Mouse (Mus musculus) liver, embryonic 12.5 days (tissue): Measurements from ENCODE around the gene Fxyd5. TPM values are rescaled to one million over a fixed set of nuclear protein-coding genes. Genes with fewer than 3 reads are reported as not detected.

Source experiments
- ATAC-seq: fragments of 200-750 bp; cut with Nextera tagmentation; 2 replicates; pipeline ENCODE4 v1.8.0; 2017; ENCODE audit warnings: moderate number of reproducible peaks, mild to moderate bottlenecking, moderate library complexity
- H3K27ac ChIP-seq: fragments of 300-500 bp; sonication (generic); 2 replicates; pipeline ENCODE4 v1.5.1; 2016; ENCODE audit warnings: mild to moderate bottlenecking
- H3K27me3 ChIP-seq: fragments of 300-500 bp; sonication (generic); replicated peaks from 2 replicates; pipeline ENCODE4 v1.6.1; 2016; ENCODE audit warnings: mild to moderate bottlenecking, moderate library complexity
- H3K36me3 ChIP-seq: fragments of 300-500 bp; sonication (generic); 2 replicates; pipeline ENCODE4 v1.6.1; 2016; ENCODE audit warnings: mild to moderate bottlenecking, moderate library complexity
- H3K4me1 ChIP-seq: fragments of 300-500 bp; sonication (generic); 2 replicates; pipeline ENCODE4 v1.6.1; 2016
- H3K4me2 ChIP-seq: fragments of 300-500 bp; sonication (generic); 2 replicates; pipeline ENCODE4 v1.6.1; 2016; ENCODE audit warnings: mild to moderate bottlenecking, moderate library complexity
- H3K4me3 ChIP-seq: fragments of 300-500 bp; sonication (generic); 2 replicates; pipeline ENCODE4 v1.5.1; 2016; ENCODE audit warnings: mild to moderate bottlenecking, moderate library complexity
- H3K9ac ChIP-seq: fragments of 300-500 bp; sonication (generic); 2 replicates; pipeline ENCODE4 v1.6.1; 2016; ENCODE audit warnings: mild to moderate bottlenecking, moderate library complexity
- H3K9me3 ChIP-seq: fragments of 300-500 bp; sonication (generic); replicated peaks from 2 replicates; pipeline ENCODE4 v1.6.1; 2016; ENCODE audit warnings: mild to moderate bottlenecking, moderate library complexity
- WGBS: fragments of 180-500 bp; shearing (Covaris S2); methylation state at CpG from one replicate; pipeline ENCODE4 v1.1.7; 2016; ENCODE audit not compliant: insufficient replicate concordance; 5-methylcytosine and 5-hydroxymethylcytosine counted together
- polyA plus RNA-seq: library from polyadenylated mRNA; unstranded; fragments of >200 nt; fragmentation: Nextera tagmentation; extraction: Ambion mirVana; gene quantifications from 2 replicates; pipeline ENCODE4 v1.2.1, GENCODE M21; 2016

Fxyd5 gene
- polyA plus RNA-seq, 1 experiment from 2014 or later, result 22.3 TPM

DNA sequence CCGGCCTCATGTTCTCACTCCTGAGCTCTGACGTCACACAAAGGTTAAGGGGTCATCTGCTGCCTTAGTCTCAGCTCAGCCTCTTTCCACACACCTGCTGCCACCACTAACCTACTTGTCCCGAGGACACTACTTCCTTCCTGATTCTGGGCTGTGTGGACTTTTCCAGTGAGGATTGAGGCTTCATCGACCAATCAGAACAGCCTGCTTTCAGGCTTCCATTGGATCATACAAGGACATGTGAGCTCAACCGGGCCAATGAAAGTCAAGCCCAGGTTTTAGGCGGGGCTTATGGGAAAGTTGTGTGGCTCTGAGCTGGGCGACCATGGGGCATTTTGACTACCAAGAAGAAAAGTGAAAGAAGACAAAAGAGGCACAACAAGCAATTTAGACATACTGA lies 5.4 kb downstream of the Fxyd5 start:
- no peak overlapping the region for H3K27ac ChIP-seq
- no peaks in the 10 kb centered on the region for H3K9me3 ChIP-seq
- no peak overlapping the region for H3K4me2 ChIP-seq
- H3K27me3 ChIP-seq, result peaks cover 25% of the 10 kb centered on the region
- H3K4me1 ChIP-seq, result peaks cover 31% of the 10 kb centered on the region
- no peaks in the 10 kb centered on the region for H3K36me3 ChIP-seq
- ATAC-seq, result no peak
- no peak overlapping the region for H3K4me3 ChIP-seq
- WGBS, result 57% methylated on average over 7 of the region's 7 CpGs
- H3K9ac ChIP-seq, result no peak overlapping the region

DNA sequence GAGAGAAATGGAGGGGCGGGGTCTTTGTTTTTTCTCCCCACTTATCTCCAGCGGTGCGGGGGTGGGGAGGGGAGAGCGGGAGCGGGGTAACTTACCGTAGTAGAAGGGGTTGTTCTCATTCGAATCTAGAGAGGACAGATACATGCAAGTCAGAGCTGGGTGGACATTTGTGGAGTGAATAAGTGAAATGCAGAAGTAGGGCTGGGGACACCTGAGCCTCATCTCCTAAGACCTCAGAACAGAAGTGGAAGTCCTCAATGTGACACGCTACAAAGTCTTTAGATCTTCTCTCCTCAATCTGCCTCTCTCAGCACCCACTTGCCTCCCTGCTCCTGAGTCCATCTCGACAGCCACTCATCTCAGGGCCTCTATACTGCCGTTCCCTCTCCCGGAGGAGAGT lies 7.0 kb downstream of the Fxyd5 start:
- H3K9ac ChIP-seq, result no peak overlapping the region
- H3K36me3 ChIP-seq, result no peaks in the 10 kb centered on the region
- peaks cover 9% of the 10 kb centered on the region for H3K27me3 ChIP-seq
- H3K4me1 ChIP-seq, result peaks cover 25% of the 10 kb centered on the region
- no peak overlapping the region for H3K4me3 ChIP-seq
- H3K27ac ChIP-seq, result no peak overlapping the region
- WGBS, result 65% methylated on average over 11 of the region's 11 CpGs
- ATAC-seq, result no peak
- H3K4me2 ChIP-seq, result no peak overlapping the region
- H3K9me3 ChIP-seq, result no peaks in the 10 kb centered on the region

DNA sequence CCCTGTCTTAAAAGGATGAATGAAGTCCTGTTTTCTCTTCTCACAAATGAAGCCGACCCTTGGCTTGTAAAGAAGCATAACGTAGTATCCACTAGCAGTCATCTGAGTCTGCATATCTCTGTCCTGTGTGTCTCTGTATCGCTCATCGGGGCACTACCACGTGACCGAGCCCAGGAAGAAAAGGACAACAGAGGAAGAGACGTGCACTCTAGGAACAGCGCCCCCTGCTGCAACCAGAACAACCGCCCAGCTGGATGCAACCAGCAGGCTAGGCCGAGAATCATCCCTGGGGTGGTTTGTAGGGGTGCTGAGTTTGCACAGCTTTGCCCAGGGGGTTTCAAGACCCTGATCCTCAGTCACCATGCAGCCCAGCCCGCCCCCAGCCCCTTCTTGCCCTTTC lies 7.5 kb downstream of the Fxyd5 start:
- Histone ChIP-seq H3K4me1 (peaks cover 25% of the 10 kb centered on the region), H3K9me3 (no peaks in the 10 kb centered on the region), H3K9ac (no peak overlapping the region), H3K4me3 (no peak overlapping the region), H3K27me3 (0 out of 2 replicates have a peak, but pooled peaks cover 5% of the 10 kb centered on the region), H3K27ac (no peak overlapping the region), H3K4me2 (no peak overlapping the region), H3K36me3 (no peaks in the 10 kb centered on the region)
- WGBS, result 46% methylated on average over 11 of the region's 11 CpGs
- ATAC-seq, result no peak; the same call in 1 of the 2 replicates

DNA sequence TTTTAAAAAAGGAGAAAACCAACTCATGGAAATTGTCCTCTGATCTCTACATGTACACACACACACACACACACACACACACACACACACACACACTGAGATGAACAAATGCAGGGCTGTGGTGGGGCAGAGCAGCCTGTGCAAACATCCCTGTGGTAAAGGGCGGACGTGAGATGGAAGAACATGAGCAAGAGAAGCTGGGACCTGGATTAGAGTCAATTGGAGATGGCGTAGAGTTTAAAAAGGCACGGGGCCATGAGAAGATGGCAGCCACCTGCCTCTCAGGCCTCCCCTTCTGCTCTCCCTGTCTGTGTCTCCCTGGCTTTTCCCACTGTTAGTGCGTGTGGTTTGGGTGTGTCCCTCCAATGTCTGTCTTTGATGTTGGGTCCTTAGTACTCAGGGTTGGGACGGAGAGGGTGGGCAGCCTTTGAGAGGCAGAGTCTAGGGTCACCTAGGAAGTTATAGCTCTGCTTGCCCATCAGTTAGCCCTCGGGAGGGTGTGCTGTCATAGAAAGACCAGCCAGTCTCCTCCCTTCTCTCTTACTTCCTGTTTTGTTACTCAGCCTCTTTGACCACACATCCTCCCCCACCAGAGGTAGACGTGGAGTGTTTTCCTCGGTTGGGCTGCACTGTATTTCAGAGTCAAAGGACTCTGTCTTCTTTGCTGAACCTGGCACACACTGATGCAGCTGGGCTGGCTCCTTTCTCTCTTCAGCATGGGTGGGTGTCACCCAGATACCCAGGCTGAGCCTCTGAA lies 8.7 kb downstream of the Fxyd5 start:
- peak; percentile 36; the same call in 1 of the 2 replicates for ATAC-seq
- Histone ChIP-seq H3K4me1 (peaks cover 25% of the 10 kb centered on the region), H3K36me3 (no peaks in the 10 kb centered on the region), H3K4me2 (no peak overlapping the region), H3K27me3 (no peaks in the 10 kb centered on the region), H3K4me3 (no peak overlapping the region), H3K9me3 (no peaks in the 10 kb centered on the region), H3K9ac (no peak overlapping the region), H3K27ac (peak overlapping the region; percentile 25; the same call in 1 of the 2 replicates)
- WGBS, result 32% methylated on average over 9 of the region's 9 CpGs

DNA sequence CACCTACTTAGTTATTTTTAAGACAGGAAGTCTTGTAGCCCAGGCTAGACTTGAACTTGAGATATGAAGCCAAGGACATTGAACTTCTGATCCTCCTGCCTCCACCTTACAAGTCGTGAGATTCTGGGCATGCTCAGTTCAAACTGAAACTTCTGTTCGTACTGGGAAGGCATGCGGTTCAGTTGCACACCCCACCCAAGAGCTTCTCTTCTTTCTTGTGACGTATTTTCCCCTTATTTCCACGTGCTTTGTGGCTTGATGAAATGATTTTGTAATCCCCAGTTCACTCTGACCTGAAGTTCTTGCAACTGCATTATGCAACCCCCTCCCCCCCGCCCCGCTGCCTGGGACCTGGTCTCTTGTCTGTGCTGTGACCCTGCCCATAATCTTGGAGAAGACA lies 10.6 kb downstream of the Fxyd5 start:
- H3K36me3 ChIP-seq, result no peaks in the 10 kb centered on the region
- no peaks in the 10 kb centered on the region for H3K9me3 ChIP-seq
- 47% methylated on average over 7 of the region's 7 CpGs for WGBS
- H3K9ac ChIP-seq, result no peak overlapping the region
- H3K4me3 ChIP-seq, result no peak overlapping the region
- no peaks in the 10 kb centered on the region for H3K27me3 ChIP-seq
- H3K4me1 ChIP-seq, result peaks cover 25% of the 10 kb centered on the region
- H3K27ac ChIP-seq, result no peak overlapping the region
- no peak for ATAC-seq
- H3K4me2 ChIP-seq, result no peak overlapping the region

DNA sequence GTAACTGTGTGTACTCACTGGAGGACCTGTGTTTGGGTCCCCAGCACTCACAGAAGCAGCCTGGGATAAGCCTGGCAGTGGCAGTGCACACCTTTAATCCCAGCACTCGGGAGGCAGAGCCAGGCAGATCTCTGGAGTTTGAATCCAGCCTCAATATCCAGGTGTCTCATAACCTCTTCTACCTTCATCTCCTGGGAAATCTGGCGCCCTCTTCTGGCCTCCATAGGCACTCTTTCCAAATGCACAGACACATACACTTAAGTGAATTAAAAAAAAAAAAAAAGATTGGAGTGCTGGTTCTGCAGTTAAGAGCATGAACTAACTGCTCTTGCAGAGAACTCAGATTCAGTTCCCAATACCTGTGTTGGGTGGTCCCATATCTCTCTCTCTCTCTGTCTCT lies 11.6 kb downstream of the Fxyd5 start:
- no peak for ATAC-seq
- peaks cover 25% of the 10 kb centered on the region for H3K4me1 ChIP-seq

DNA sequence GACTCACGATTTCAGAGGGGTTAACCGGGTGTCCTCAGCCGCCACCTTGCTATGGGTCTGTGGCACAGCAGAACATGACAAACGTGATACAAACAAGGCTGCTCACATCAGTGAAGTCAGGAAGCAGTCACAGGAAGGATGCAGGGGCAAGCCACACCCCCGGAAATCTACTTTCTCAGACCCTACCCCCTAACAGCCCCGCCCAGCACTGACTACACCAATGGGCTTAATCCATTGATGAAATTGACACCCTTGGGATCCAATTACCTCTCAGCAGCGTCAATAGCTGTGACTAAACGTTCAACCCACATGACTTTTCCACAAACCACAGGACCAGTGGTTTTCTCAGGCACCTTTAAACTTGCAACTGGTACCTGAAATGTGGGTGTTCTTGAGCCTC lies 13.7 kb downstream of the Fxyd5 start:
- 54% methylated on average over 8 of the region's 8 CpGs for WGBS
- Histone ChIP-seq H3K36me3 (no peaks in the 10 kb centered on the region), H3K4me1 (peaks cover 9% of the 10 kb centered on the region; the same call in 1 of the 2 replicates), H3K4me3 (no peak overlapping the region), H3K27ac (no peak overlapping the region), H3K4me2 (no peak overlapping the region), H3K9ac (no peak overlapping the region), H3K27me3 (no peaks in the 10 kb centered on the region), H3K9me3 (no peaks in the 10 kb centered on the region)
- ATAC-seq, result no peak

More for the DNA sequence above, 11.6 kb downstream of the Fxyd5 start:
- Histone ChIP-seq H3K27me3 (no peaks in the 10 kb centered on the region), H3K9ac (no peak overlapping the region), H3K4me2 (no peak overlapping the region), H3K9me3 (no peaks in the 10 kb centered on the region), H3K4me3 (no peak overlapping the region), H3K27ac (no peak overlapping the region), H3K36me3 (no peaks in the 10 kb centered on the region)
- 49% methylated on average over 2 of the region's 2 CpGs for WGBS

DNA sequence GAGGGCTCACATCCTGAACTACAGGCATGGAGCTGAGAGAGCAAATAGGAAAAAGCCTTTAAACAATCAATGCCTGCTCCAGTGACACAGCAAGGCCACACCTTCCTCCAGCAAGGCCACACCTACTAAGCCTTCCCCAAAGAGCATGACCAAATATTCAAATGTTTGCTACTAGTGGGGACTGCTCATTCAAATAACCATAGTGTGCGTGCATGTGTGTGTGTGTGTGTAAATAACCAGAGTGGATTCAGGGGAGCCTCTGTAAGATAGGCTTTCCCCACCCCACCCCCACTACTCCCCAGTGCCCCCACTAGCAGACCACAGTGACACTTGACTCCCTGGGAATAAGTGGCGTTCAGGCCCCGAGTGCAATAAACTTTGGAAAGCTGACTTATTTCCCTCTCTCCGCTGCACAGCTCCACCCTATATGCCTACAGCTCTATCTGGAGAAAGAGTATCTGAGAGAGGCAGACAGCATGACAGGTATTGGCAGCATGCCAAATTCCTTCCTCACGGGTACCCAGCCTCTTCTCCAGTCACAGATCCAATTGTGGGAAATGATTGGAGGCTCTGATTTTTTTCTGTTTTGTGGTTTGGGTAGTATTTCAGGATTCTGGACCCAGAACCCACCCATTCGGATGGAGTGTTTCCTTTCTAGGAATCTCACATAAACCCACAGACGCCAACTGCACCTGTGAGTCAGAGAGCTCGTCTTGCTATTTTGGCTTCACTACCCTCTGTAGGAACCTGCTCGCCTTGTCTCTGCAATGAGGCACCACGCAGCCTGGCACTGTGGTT lies 25.0 kb downstream of the Fxyd5 start:
- ATAC-seq, result 0 out of 2 replicates have a peak, but pooled peaks have one; percentile 42
- no peak overlapping the region for H3K4me3 ChIP-seq
- no peak overlapping the region for H3K4me2 ChIP-seq

DNA sequence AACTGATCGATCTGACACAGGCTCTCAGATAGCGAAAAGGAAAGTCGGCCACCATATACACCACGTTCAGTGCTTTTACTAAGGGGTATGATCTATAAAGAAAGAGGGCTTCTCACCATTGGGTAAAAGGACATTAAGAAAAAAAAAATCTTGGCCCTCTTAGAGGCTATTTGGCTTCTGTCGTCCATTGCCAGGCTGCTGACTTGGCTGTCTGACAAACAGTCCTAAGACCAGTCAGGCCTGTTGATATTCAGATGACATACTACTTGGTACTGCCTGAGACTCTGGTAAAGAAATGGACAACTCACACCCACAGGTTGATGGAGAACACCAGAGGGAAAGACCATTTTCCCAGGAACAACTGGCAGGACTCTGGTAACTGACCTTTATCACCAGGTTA lies 29.3 kb downstream of the Fxyd5 start:
- no peaks in the 10 kb centered on the region for H3K9me3 ChIP-seq
- H3K4me2 ChIP-seq, result no peak overlapping the region
- no peak overlapping the region for H3K27ac ChIP-seq
- no peak for ATAC-seq
- no peaks in the 10 kb centered on the region for H3K27me3 ChIP-seq
- peaks cover 14% of the 10 kb centered on the region; the same call in 1 of the 2 replicates for H3K4me1 ChIP-seq
- no peaks in the 10 kb centered on the region for H3K36me3 ChIP-seq
- H3K9ac ChIP-seq, result no peak overlapping the region
- no peak overlapping the region for H3K4me3 ChIP-seq
- WGBS, result 72% methylated on average over 5 of the region's 5 CpGs

More for the DNA sequence above, 25.0 kb downstream of the Fxyd5 start:
- Histone ChIP-seq H3K4me1 (peaks cover 8% of the 10 kb centered on the region; the same call in 1 of the 2 replicates), H3K27me3 (no peaks in the 10 kb centered on the region), H3K9me3 (no peaks in the 10 kb centered on the region), H3K9ac (no peak overlapping the region), H3K27ac (no peak overlapping the region), H3K36me3 (no peaks in the 10 kb centered on the region)
- 56% methylated on average over 10 of the region's 10 CpGs for WGBS

DNA sequence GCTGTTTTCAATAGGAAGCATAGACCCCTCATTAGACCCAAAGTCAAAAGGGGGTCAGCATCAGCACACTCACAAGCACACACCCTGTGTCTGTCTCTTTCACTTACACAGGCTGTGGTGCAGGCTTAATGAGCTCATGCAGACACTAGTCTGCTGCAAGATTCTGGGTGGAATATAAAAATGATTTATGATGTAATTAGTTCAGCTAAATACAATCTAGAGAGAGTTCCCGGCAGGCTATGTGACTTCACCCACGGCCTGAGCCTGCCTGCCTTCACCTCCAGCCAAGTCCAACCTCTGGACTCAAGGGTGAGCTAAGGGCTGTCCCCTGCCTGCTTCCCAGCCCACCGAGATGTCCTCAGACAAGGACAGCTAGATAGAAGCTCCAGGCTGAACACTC lies 33.4 kb downstream of the Fxyd5 start:
- ATAC-seq, result no peak

DNA sequence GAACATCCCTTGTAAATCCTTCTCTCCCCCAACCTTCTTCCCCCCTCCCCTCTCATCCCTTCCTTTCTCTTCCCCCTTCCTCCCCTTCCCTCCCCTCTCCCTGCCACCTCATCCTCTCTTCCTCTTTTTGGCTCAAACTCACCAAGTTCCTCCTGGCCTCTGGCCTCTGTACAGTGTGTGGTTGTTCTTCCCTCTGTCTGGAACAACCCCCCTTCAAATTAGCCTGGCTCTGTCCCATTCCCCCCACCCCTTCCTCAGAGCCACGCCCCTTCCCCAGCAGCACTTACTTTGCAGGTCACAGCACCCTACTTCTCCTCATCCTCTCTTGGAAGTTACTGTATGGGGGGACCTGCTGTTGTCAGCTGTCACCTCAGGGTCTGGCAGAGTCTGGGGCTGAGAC lies 34.1 kb downstream of the Fxyd5 start:
- ATAC-seq, result 0 out of 2 replicates have a peak, but pooled peaks have one; percentile 18
- no peak overlapping the region for H3K9ac ChIP-seq
- H3K4me1 ChIP-seq, result 0 out of 2 replicates have a peak, but pooled peaks cover 5% of the 10 kb centered on the region
- H3K4me3 ChIP-seq, result no peak overlapping the region
- 14% methylated on average over 1 of the region's 1 CpGs for WGBS
- no peaks in the 10 kb centered on the region for H3K27me3 ChIP-seq
- H3K27ac ChIP-seq, result no peak overlapping the region
- H3K9me3 ChIP-seq, result no peaks in the 10 kb centered on the region
- no peak overlapping the region for H3K4me2 ChIP-seq
- H3K36me3 ChIP-seq, result no peaks in the 10 kb centered on the region

More for the DNA sequence above, 33.4 kb downstream of the Fxyd5 start:
- H3K9ac ChIP-seq, result no peak overlapping the region
- H3K4me3 ChIP-seq, result no peak overlapping the region
- H3K27ac ChIP-seq, result no peak overlapping the region
- no peaks in the 10 kb centered on the region for H3K27me3 ChIP-seq
- H3K36me3 ChIP-seq, result no peaks in the 10 kb centered on the region
- 62% methylated on average over 3 of the region's 3 CpGs for WGBS
- no peak overlapping the region for H3K4me2 ChIP-seq
- no peaks in the 10 kb centered on the region for H3K9me3 ChIP-seq
- H3K4me1 ChIP-seq, result 0 out of 2 replicates have a peak, but pooled peaks cover 5% of the 10 kb centered on the region

DNA sequence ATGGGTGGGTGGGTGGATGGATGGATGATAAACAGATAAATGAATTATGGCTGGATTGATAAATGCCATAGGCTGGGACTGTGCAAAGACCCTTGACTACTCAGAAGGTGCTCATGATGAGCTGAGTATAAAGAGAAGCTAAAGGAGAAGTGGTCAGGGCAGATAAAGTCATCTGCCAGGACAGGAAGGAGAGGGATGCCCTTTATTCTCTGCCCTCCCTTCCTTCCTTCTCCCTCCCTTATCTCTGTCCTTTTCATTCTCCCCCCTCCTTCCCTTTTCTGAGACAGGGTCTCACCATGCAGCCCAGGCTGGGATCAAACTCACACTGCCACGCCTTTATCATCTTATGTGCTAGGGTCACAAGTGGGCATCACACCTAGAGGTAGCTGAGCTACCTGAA lies 34.5 kb downstream of the Fxyd5 start:
- Histone ChIP-seq H3K4me1 (peaks cover 9% of the 10 kb centered on the region; the same call in 1 of the 2 replicates), H3K27ac (no peak overlapping the region), H3K36me3 (no peaks in the 10 kb centered on the region), H3K4me2 (no peak overlapping the region), H3K27me3 (no peaks in the 10 kb centered on the region), H3K9ac (no peak overlapping the region), H3K4me3 (no peak overlapping the region), H3K9me3 (no peaks in the 10 kb centered on the region)
- no peak for ATAC-seq
- WGBS, result 27% methylated on average over 1 of the region's 1 CpGs
